Mouse (Mus musculus) stomach, postnatal 0 days (tissue): ENCODE data around the gene Etfbkmt.

Experiments used
- CTCF ChIP-seq: IDR thresholded peaks from 2 replicates; pipeline ENCODE4 v1.5.1; 2016; ENCODE audit warnings: antibody characterized with exemption, low read depth, mild to moderate bottlenecking, moderate library complexity
- EP300 ChIP-seq: optimal IDR thresholded peaks from 2 replicates; pipeline ENCODE3; 2016; ENCODE audit warnings: antibody characterized with exemption

- no peak for TF ChIP-seq CTCF
- TF ChIP-seq EP300: no peak
These were observed 12.5 kb downstream of the Etfbkmt start for GRCm38 (mm10) chr6:149152119-149152518.
